Mouse (Mus musculus) heart, postnatal 0 days (tissue): ENCODE measurements at regions not wholly inside any gene's neighbourhood (a gene's known extent, or its start where the extent isn't known, plus 50 kb on each side); places are given as distances from the start of the nearest gene placed in this dataset.

ENCODE experiments used
- CTCF ChIP-seq: IDR thresholded peaks from 2 replicates; pipeline ENCODE4 v1.5.1; 2016; ENCODE audit warnings: antibody characterized with exemption, control low read depth, low read depth
- EP300 ChIP-seq: IDR thresholded peaks from 2 replicates; pipeline ENCODE4 v1.6.1; 2016; ENCODE audit warnings: antibody characterized with exemption, low read depth

- TF ChIP-seq CTCF (no peak), EP300 (no peak)
These were observed 162.9 kb upstream of the Cdh6 start for GRCm38 (mm10) chr15:13336392-13336791.
